Mouse (Mus musculus) heart, postnatal 0 days (tissue): ENCODE data around the gene Nsmce1.

ENCODE experiments used
- CTCF ChIP-seq: IDR thresholded peaks from 2 replicates; pipeline ENCODE4 v1.5.1; 2016; ENCODE audit warnings: antibody characterized with exemption, control low read depth, low read depth
- EP300 ChIP-seq: IDR thresholded peaks from 2 replicates; pipeline ENCODE4 v1.6.1; 2016; ENCODE audit warnings: antibody characterized with exemption, low read depth

DNA sequence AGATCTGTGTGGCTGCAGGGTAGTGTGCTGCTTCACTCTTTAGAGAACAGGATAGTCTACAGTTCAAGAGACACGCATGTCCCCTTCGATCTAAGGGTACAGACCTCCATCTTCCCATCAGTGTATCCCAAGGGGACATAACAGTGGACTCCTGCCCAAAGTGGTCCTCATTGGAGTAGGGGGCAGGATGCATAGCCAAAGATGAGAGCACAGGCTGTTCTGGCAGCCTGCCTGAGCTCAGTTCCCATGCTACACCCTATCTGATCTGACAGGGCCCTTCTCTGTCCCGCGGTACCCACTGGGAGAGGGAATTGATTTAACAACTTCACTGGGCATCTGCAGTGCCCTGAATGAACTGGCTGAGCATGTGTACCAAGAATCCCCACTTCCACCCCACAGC is 37.7 kb downstream of the Nsmce1 start:
- no peak for TF ChIP-seq CTCF
- TF ChIP-seq EP300 = no peak
